Mouse (Mus musculus): ENCODE data around the gene Tbc1d8.

The Tbc1d8 gene

DNA sequence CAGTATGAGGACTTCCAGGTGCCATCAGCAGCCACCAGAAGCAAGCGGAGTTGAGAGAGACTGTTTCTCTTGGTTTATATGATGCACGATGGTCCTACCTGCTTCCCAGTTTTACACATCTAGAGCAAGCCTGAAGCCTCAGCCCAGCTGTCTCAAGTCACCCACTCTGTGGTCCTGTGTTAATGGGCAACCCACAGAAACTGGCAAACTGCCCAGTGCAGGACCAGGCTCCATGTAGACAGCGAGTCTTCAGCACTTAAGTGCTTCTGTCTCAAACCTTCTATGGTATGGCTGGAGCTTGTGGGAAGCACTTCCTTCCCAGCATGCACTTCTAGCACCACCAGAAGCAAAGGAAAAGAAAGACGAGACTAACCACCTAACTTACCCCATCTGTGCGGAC lies 30.3 kb downstream of the Tbc1d8 start:
- no peak for DNase-seq (ENCODE audit: low spot score in 2 of 2)

DNA sequence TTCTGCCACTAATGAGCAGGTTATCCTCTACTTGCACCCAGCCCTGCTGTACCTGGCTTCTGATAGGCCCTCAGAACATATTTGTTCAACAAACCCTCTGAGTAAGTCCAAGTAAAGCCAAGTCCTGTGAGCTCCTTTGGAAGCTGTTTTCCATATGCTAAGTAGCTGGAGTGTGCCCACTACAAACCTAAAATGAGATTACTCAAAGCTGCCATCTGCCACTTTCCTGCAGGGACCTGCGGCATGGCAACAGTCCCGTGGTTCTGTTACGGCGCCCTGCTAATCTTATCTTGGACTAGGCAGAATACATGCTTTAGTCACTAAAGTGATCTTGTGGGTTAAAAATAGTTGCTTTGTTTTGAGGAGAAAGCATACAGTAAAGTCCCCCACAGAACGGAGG lies 32.4 kb downstream of the Tbc1d8 start:
- DNase-seq (ENCODE audit: low spot score in 2 of 2): no peak

DNA sequence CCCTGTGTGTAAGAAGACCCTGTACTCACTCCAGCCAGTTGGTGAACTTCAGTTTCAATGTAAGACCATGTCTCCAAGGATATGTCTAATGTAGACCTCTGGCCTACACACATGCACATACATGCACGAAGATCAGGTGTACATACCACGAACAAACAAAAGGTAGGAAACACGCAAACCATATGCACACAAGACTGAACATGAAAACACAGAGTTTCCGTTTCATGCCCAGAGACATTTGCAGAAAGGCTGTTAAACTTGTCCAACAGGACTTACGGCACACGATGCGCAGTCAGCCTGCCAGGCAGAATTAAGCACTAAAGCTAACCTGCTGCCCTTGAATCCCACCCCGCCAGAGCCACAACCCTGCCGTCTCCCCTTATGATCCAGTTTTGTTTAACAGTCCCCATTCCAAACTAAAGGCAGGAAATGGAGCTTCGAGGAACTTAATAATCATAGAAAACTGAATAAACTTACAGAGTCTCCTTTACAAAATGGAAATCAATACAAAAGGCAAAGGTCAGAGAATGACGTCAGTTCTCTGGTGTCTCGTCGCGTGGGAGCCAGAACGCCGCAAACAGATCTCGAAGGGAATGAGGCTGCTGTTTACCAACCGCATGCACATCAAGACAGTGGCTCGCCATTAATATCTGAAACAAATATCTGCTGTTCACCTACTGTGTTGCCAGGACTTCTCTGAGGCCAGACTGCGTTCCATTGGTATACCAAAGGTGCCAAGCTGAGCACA lies 33.1 kb downstream of the Tbc1d8 start:
- DNase-seq (ENCODE audit: low spot score in 2 of 2): no peak

DNA sequence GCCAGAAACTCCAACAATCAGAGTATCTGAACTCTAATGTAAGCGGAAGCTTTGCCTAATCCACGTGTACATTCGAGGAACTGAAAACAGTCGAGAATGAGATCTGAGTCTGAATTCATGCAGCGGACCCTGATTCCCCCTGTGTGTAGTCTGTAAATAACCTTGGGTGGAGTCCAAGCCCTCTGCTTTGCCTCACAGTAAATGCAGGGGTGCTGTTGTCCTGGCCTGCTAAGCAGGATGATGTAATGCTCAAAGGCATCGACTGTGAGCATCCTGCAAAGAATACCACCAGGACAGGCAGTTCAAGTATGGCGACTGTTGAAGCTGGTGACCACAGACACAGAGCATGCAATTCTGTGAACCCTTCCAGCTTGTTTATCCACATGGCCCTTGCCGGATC lies 34.8 kb downstream of the Tbc1d8 start:
- DNase-seq (ENCODE audit: low spot score in 2 of 2): no peak

DNA sequence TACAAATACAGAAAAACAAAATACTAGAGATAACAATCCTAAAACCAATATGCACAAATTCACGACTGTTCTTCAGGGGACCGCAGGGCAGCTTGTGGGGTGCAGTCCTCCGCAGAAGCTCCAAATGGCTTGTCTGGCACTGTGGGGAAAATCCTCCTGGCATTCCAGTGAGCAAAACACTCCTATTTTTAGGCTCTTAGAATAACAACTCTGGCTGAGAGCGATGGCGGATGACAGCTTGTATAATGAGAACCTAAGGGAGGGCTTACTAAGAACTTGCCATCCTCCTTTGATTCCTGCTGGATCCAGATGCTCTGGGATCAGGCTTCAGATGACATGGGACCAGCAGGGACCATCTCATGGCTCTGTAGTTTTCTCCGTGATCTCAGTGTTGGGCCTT lies 36.9 kb downstream of the Tbc1d8 start:
- DNase-seq (ENCODE audit: low spot score in 2 of 2): no peak

DNA sequence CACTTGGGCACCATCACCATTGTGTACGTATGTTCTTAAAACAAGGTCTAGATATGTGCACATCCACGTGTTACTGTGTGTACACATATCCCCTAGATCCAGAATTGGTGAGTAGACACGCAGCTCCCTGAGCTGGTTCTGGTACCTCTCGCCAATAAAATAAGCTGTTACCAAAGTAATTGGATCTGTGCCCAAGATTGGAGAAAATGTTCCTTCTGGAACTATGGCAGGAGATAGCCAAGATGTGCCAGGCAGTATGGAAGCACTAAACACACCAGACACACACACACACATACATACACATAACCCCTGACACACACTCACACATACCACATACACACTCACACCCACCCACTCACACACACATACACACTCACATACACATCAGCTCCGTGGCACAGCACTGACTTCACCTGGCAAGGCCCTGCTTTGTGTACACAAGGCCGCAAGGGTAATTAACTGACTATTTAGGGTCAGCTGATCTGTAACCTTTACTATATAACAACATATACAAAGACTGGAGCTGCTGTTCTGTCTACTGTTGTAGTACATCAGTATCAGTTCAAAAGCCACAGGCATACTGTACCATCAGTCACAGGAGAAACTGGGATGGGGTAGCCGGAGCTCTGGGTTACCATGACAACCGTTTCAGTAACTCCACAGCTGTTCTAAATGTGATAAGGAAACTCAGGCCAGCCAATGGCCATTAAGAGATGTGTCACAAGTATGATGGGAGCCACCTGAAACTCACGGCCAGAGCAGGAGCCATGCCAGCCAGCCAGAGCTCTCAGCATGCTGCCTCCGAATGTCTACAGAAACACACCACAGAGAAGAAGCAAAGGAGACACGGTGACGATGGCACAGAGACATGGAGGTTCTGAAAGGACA lies 38.6 kb downstream of the Tbc1d8 start:
- DNase-seq (ENCODE audit: low spot score in 2 of 2): no peak

DNA sequence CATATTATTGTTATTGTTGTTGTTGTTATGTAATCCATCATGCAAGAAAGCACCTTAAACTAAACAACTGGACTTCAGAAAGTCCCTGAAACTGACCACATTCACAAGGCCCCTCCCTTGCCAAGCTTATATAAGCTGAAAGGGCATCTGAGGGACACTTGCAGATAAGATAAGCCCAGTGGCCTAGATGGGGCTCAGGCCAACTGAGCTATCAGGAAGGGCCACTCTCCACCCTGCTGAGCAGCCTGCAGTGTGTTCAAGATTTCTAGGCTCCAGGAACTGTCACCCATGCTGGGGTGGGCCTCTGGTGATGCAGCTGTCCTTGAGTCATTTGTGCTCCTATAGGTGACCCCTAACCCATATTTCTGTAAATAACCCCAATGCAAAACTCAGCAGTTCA lies 39.9 kb downstream of the Tbc1d8 start:
- DNase-seq (ENCODE audit: low spot score in 2 of 2): no peak

DNA sequence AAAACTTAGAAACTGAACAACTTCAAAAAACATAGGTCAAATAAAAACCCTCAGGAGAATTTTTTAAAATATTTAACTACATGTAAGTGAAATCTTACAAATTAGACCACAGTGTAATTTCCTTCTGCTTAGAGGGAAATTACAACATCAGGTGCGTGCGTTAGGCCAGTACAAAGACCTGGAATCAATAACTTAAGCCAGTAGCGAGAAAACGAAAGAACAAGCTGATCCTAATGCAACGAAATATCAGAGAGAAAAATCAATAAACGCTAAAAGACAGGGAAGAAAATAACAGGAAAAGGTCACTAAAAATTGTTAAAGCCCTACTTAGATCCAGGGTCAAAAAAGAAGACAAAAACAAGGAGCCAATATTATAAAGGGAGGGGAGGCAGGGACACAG lies 44.3 kb downstream of the Tbc1d8 start:
- DNase-seq (ENCODE audit: low spot score in 2 of 2): no peak

DNA sequence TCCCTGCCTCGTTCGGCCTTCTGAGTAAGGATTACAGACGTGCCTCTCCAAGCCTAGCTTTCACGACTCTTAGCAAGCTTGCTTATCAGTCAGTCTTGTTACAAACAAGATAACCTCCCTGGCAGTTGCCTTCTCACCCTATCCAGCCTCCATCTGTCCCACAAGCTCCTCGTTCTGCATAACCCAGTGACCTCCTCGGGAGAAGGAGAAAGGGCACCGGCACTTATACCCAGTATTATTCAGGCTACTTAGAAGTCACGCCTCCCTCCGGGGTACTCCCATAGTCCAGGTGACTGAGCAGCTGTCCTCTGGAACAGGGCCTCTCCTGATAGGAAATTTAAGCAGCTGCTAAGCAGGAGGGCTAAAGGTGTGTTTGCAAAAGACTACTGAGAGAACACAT lies 48.5 kb downstream of the Tbc1d8 start:
- DNase-seq (ENCODE audit: low spot score in 2 of 2): no peak

DNA sequence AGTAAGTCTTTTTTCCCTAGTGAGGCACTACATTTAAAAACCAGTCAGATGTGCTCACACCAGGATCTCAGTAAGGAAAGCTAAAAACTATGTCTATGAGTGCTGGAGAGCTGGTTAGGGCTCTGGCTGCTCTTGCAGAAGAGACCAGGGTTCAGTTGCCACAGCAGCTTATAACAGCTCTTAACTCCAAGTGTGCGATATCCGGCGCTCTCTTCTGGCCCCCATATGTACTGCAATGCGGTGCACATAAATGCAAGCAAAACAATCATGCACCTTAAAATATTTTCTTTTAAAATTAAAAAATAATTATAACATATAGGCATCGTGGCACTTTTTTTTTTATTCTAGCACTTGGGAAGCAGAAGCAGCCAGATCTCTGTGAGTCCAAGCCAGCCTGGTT lies 49.5 kb downstream of the Tbc1d8 start:
- DNase-seq (ENCODE audit: low spot score in 2 of 2): no peak

DNA sequence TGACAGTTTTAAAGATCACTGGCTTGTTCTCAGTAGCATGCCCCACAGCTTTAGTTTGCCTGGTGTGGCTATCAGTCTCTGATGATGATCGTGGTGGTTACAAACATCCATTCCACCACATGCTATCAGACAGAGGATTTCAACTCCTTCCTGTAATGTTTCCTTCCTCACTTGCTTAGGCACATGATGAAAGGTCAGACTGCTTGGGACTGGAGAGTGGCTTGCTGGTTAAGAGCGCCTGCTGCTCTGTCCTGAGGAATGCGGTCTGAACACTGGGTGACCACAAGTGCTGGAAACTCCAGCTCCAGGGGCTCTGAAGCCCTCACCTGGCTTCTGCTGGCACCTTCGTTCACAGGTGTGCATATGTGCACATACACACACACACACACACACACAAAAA lies 50.3 kb downstream of the Tbc1d8 start:
- DNase-seq (ENCODE audit: low spot score in 2 of 2): no peak

DNA sequence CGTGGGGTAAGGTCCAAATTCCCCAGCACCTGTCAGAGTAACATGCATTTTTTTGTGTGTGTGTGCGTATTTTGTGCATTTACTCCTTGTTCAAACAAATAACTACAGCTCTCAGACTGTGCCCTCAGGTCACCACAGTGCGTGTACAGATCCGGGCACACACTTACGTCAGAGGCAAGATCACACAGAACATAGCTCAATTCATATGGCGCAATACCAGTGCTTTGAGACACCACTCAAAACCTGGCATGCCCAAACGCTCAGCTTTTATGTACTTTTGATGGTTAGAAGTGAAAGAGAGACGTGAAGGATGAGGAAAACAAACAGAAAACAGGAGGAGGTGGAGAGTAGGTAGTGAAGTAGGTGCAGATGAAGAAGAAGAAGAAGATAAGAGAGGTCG lies 53.1 kb downstream of the Tbc1d8 start:
- DNase-seq (ENCODE audit: low spot score in 2 of 2): no peak

DNA sequence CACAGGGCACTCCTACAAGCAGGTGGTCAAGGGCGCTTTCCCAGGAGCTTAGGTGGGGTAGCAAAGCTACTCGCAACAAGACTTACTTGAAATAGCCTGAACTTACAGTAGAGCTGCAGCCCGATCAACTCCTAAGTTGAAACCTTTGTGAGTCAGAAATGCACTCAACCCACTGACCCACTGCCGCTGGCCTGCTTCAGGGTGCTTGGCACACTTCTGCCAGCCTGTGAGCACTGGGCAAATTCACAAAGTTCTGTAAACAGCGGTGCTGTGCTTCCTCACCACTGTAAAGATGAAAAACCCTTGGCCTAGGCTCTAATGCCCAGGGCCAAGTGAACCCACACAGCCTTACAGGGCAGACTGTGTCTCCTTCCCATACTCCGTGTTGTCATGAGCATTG lies 57.6 kb downstream of the Tbc1d8 start:
- no peak for DNase-seq (ENCODE audit: low spot score in 2 of 2)

DNA sequence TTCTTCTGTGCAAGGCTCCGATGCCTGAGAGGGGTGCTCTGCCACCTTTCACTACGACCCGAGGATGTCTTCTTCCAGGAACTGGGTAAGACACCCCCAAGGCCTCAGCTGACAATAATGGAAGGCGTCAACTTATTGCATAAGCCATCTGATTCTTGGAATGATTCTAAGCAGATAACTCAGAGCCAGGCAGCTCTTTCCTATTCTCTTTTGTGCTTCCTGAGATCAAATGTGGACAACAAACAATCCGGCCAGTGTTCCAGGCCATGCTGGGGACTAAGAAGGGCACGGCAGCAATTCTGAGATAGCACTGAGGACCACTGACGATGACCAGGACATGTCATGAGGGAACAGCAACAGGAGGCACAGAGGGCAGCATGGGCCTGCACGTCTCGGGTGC lies 59.7 kb downstream of the Tbc1d8 start:
- no peak for DNase-seq (ENCODE audit: low spot score in 2 of 2)

DNA sequence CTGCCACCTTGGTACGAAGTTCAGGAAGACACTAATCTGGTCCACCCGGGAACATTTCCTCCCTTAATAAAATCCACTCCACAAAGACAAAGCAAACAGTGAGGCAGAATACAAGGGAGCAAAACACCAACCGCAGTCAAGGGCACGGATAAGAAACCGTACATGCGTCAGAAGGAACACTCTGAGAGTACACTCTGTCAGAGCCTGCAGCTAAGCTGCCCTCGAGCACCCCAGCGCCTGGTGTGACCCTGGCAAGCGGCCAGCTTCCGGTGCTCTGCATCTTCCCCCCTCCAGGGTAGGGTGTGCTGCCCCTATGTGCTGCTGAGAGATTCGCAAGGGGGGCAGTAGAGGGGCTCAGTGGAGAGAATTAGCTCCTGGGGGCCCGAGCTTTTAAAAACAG lies 60.7 kb downstream of the Tbc1d8 start:
- peak; percentile 27 to 63 for DNase-seq (ENCODE audit: low spot score in 2 of 2)

DNA sequence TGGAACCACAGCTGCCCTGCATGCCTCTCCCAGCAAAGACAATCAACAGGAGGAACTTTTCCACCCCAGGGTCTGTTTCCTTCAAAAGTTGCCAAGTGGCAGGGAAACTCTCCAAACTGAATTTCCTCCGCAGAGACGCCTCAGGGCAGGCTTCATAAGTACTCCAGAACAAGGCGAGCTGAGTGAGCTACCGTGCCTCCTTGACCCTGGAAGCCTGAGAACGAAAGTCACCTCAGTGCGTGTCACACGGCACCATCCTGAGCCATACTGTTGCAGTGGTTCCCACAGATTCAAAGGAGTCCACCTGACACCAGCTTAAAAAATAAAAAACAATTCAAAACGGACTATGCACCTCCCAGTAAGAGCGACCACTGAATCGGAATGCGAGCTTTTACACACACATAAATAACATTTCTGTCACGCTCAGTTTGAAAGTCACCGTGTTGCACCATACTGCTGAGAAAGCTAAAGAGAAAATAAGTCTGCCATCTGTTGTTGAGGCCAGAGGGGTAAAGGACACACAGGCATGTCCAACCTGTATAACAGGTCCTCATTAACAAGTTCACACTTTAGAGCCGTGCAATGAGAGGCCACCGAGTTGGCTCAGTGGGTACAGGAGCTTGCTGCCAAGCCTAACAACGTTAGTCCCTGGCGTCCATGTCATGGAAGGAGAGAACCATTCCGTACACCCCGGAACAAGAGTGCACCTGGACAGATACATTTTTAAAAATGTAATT lies 68.3 kb downstream of the Tbc1d8 start:
- no peak for DNase-seq (ENCODE audit: low spot score in 2 of 2)

DNA sequence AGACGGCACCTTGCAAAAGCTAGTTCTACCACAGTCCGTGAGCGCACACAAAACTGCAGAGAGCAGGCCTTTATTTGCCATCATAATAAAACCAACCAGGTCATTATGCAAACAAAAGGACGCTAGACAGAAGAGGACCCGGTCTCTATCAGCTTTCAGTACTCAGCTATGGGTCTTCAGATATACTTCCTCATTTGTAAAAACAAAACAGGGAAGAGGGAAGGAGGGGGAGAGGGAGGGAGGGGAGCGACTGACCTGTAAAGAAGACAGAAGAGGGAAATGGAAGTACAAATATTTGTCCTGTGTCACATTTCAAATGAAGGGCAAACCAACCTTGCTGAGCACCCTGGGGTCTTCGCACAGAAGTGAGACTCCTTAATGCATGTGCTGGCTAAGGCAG lies 69.9 kb downstream of the Tbc1d8 start:
- no peak for DNase-seq (ENCODE audit: low spot score in 2 of 2)

DNA sequence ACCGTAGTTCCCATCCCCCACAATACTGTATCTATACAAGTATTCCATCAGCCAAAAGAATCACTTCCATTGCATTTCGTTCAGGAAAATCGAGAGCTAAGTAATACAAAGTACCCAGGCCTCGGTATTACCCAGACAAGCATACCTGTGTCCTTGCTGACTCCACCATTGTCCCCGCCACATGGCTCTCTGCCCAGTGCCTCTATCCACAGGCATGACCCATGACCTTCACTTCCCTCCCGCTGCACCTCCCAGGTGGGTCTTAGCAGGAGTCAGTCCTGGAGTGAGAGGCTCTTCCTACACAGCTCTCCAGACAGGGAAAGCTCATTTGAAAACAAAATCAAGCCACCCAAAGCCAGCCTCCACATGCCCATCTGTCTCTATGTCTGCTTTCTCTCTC lies 70.4 kb downstream of the Tbc1d8 start:
- no peak for DNase-seq (ENCODE audit: low spot score in 2 of 2)

DNA sequence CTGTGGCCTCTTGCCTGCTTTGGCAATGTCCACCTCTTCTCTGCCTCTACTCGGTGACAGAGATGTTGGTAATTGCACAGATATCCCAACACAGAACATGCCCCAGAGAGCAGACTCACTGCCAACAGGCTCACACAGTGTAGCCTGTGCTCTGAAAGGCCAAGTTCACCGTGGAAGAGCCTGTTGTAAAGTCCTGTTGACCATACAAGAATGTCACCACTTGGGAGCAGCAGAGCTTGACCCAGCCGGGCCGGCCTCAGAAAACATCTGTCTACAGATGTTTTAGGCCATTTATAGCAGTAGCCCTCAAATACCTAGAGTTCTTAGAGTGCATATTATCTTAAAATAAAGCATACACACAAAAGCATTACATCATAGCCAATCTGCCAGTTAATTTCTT lies 71.4 kb downstream of the Tbc1d8 start:
- DNase-seq (ENCODE audit: low spot score in 2 of 2): no peak

DNA sequence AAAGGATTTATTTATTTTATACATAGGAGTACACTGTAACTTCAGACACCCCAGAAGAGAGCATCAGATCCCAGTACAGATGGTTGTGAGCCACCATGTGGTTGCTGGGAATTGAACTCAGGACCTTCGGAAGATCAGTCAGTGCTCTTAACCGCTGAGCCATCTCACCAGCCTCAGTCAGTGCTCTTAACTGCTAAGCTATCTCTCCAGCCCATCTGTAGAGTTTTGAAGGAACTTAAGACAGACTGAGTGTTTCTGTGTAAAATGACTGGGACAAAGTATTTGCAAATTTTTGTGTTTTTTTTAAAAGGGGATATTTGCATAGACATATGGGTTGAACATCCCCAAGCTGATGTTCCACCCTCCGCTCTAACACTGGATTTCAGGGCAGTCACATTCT lies 78.4 kb downstream of the Tbc1d8 start:
- DNase-seq (ENCODE audit: low spot score in 2 of 2): no peak

DNA sequence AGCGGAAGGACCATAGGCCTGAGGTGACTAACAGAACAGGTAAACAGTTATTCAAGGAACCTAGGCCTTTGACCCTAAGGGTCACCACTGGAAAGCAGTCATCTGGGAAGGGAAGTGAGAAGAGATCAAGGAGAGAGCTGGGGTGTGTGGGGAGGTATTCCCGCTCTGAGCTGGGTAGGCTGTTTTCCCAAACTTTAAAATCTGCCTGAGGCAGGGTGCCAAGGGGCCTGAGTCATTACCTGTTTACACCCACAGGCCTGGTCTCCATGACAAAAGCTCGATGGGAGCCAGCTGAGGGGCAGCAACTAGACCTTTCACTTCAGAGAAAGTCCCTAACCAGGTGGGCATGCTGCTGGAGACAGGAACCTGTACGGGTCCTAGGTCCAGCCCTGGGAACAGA lies 79.3 kb downstream of the Tbc1d8 start:
- no peak for DNase-seq (ENCODE audit: low spot score in 2 of 2)

DNA sequence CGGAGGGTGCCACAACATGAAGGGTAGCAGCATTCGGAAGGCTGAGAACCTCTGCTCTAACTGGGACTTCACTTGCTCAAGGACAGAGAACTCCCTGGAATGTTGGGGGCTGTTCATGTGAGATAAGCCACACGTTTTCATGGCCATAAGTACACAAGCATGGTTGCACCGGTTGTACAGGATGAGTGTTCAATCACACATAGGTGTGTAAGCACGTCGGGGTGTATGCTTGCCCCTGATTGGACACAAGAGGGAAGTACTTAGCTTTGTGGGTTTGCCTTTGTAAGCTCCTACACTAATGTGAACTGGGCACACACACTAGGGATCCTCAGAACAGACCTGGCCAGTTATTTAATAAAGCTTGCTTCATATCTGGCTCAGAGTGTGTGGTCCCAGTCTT lies 80.3 kb downstream of the Tbc1d8 start:
- DNase-seq (ENCODE audit: low spot score in 2 of 2): no peak

DNA sequence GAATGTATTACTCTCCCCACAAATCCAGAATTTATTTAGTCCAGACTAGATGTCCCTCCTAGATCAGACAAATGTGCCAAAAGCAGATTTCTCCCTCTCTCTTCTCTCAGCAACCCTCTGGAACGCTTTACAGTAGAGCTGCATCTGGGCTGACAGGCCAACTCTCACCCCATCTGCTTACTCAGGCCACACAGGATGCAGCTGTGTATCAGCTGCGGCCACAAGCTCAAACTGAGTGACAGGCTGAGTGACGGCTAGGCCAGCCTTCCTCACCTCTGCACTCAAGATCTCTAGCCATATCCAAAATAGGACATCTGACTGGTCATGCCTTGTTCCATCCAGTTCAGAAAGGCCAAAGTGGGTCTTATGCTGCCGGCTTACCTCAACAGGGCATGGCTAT lies 82.2 kb downstream of the Tbc1d8 start:
- no peak for DNase-seq (ENCODE audit: low spot score in 2 of 2)

Measured in thymus, postnatal 10 days (tissue).